Mouse (Mus musculus) frontal cortex, postnatal 36 days (tissue): ENCODE measurements around the gene Mif.

Experiments
- DNase-seq, 2 experiments: peaks; one replicate each; pipeline ENCODE4 v3.0.0; 2022; ENCODE audit warnings: low spot score in 2 of 2

Mif gene

DNA sequence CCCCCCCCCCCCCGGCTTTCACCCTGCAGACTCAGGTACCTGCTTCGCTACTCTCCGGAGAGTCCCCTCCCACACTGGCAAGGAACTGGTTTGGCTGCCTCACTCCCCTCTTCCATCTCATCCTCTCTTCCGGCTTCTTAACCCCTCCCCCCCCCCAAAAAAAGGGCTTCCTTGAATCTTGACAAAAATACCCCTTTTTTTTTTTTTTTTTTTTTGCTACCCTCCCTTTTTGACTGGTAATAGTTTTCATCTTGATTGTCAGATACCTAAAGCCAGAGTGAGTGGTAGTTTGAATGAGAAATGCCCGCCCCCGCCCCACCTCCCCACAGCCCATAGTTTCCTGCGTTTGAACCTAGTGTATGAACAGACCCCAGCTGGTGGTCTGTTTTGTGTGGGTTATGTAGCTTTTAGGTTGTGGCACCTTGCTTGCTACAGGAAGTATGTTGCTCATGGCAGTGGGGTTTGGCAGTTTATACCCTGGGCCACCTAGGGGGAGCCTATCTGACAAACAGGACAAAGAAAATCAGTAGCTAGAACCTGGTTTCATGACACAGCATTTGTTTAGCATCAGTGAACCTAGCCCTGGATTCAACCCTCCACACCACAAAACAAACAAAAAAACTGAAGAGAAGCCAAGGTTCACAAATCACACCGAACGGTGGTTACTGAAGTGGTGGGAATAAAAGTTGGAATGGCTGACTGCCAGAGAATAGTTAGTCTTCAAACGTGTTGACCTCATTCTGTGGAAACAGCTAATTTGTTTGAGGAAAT is 24.1 kb downstream of the Mif start:
- no peak for DNase-seq

DNA sequence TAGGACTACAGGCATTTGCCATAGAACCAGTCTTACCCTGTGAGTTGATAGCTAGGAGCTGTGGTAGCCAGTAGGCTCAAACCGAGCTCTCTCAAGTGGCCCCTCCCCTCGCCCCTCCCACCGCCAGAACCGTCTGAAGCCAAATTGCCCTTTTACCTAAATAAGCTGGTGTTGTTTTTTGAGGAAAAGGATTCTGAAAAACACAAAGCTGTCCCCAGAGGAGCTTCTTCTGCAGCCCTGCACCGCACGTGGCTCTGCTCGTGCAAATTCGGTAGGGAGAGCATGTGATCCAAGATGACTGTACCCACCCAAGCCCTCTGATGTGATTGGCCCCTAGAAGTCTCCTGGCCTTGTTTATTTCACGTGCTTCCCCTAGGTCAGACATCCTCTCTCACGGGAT is 24.7 kb downstream of the Mif start:
- DNase-seq: no peak

DNA sequence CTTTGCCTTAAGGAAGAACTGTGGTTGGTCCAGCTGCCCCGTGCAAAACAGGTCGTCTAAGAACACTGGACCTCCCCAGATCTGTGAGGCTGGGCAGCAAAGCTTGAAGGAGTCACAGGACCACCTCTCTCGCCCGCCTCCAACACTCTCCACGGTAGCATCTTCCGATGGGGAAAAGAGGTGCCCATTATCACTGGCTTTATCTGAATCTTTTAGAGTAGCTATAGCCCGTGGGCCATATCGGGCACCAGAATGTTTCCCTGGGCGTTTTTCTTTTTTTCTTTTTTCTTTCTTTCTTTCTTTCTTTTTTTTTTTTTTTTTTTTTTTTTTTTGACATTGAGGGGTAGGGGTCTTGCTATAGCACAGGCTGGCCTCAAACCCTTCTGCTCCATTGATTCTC is 25.3 kb downstream of the Mif start:
- DNase-seq: no peak

DNA sequence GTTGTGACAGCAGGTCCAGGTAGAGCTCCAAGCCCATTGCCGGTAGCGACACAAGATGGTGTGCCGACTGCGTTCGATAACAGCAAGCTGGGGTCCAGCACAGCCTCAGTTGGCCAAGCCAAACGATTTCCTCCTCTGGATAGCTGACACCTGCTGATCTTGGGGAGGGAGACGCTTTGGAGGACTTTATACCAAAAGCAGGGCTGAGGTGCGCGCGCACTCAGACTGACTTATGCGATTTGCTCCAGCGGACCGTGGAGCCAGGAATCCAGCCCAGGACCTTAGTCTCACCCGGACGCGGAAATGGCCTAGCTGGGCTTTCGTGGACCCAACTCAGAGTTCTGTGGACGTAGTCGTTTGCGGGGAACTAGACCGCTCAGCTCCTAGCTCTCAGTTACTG is 25.8 kb downstream of the Mif start:
- no peak for DNase-seq

DNA sequence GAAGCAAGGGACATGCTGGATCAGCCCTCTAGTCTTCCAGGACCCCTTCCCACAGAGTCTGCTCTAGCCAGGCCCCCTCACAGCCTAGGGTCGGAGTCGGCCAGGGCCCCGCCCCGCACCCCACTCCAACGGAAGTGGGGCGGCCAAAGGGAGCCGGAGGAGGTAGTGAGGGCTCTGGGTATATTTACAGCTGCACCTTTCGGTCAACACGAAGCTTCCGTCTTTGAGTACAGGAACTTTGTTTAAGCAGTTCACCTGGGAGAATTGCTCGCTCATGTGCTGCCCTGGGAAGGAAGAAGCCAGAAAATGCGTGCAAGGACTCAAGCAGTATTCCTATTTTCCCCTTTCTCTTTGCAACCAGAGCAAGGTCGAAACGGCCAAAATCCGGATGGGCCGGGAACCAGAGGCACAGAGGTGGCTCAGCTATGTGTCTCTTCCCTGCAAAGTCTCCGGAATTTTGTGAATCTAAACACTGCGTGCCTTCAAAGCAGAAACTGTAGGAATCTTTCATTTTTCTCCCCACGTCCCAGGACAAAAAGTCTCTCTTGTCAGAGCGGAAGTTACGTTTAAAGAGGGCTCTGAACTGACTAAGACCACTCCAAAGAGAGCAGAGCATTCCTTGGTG is 26.5 kb downstream of the Mif start:
- no peak for DNase-seq

DNA sequence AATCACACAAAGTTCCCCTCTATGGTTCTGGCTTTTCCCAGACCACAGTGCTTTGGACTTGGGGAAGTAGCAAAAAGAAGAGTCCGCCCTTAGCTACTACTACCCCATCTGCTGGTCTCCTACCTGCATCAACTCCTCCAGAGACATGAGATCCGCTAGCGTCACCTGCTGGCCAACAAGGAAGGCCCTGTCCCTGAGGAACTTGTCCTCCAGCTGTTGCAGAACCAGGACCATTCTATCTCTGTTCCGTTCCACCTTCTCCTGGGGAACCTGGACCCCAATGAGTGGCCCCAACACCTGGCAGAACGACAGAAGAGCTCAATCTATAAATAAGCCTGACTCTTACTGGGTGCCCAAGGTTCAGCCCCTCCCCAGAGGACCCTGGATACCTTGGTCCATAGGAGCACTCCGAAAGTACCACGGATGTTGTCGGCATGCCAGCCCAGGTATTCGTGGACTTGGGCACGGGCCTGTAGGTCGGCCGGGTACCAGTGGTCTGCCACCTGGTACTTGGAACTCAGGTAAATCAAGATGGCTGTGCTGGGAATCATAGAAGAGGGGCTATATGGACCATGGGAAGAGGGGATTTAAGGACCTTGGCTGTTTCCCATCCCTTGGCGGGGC is 27.7 kb downstream of the Mif start:
- DNase-seq: peak in 1 of 2 experiments; percentile 60

DNA sequence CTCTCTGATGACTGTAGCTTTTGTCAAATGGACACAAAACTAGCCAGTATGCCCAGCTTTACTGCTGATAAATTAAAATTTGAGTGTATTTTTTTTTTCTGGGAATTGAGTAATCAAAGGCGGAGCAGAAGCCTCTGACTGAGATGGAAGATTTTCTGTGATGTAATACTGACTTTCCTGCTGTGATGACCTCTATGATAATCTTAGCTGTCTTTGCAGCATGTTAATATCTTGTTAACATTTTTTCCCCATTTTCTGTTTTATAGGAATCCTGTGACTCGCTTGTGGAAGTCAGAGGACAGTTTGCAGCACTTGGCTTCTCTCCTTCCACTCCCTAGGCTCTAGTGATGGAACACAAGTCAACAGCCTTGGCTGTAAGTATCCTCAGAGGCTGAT is 29.8 kb downstream of the Mif start:
- DNase-seq: no peak

DNA sequence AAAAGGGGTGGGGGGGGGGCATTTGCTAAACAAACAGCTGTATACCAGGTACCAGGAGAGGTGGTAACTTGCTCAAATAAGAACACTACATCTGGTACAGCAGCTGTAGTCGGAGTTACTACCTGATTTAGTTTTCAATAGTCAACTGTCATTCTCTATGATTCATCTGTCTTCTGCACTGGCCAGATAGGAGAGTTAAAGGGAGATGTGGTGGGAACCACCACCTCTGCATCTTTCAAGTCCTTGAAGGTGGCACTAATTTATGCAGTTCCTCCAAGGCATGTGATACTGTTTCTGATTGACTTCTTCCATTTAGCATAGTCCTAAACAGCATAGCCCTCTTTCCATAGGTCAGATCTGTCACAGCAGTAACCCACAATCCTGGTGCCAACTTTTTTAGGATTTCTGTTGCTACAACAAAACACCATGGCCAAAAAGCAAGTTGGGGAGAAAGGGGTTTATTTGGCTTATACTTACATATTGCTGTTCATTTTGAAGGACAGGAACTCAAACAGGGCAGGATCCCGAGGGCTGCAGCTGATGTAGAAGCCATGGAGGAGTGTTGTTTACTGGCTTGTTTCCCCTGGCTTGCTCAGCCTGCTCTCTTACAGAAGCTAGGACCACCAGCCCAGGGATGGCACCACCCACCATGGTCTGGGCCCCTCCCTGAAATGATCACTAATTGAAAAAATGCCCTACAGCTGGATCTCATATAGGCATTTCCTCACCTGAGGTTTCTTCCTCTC is 30.3 kb downstream of the Mif start:
- no peak for DNase-seq

DNA sequence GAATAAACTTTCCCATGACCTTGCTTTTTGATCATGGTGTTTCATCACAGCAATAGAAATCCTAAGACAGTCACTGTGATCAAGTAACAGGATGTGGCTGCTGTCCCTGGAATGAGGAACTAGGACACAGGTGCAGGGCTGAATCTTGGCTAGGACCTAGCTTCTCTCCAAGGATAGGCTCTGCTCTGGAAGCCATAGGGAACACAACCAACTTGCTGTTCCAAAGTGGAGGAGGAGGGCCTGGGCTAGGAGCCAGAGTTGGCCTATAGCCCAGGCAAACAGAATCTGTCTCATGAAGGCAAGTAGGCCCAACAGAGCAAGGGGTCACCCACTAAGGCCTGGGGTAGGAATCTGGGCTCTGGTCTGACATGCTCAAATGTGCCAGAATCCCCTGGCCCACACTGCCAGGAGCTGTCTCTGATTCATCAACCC is 31.5 kb downstream of the Mif start:
- DNase-seq: peak in 1 of 2 experiments; percentile 50

DNA sequence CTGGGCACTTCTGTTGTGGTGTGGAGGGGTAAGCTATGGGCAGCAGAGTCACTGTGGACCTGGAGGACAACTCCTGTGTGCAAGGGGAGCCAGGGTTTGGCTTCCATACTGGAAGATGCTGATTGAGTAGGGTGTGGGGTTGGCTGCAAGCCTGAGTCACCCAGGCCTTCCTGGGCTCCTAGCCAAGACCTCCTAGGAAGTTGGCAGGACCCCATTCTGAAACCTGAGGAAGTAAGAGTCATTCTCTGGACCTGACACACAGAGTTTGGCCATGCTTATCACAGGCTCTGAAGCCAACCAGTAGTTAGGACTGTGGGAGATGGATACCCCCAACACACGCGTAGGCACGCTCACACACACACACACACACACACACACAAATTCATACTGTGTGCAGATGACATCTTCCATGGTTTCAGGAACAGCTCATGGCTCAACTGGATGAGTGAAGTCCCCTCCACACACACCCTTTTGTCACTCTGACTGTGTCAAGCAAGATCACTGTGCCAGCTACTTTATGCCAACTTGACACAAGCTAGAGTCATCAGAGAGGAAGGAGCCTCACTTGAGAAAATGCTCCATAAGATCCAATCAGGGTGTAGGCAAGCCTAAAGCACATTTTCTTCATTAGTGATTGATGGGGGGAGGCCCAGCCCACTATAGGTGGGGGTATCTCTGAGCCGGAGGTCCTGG is 32.2 kb downstream of the Mif start:
- no peak for DNase-seq

DNA sequence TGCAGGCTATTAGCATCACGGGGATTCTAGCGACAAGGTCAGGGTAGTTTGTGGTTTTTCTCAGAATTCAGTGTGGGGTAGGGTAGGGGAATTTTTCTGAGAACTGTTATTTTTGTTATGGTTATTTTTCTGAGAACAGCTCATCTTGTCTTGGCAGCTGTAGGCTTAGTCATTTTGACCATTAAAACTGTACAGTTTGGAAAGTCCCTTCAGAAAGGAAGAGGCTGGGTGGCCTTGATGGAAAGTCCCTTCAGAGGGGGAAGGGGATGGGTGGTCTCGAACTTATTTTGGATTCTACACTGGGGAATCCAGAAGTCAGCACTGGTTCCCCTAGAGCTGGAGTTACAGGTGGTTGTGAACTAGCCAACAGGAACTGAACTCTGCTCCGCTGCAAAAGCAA is 35.5 kb downstream of the Mif start:
- DNase-seq: no peak

DNA sequence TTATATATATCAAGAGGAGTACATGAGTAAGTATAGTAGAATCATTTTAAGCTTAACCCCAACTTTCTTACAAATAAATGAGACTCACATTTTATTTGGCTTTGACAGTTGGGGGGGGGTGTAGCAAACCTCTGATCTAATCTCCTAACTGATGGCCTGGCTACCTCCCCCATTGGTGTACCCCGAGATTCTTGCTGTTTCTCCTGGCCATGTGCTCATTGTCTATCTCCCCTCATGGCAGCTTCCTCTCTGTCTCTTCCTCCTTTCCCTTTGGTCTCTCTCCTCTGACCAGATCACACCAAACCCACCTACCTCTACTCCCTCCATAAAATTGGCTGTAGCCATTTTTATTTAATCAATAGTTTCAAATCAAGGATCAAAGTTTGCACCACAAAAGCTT is 36.3 kb downstream of the Mif start:
- no peak for DNase-seq

DNA sequence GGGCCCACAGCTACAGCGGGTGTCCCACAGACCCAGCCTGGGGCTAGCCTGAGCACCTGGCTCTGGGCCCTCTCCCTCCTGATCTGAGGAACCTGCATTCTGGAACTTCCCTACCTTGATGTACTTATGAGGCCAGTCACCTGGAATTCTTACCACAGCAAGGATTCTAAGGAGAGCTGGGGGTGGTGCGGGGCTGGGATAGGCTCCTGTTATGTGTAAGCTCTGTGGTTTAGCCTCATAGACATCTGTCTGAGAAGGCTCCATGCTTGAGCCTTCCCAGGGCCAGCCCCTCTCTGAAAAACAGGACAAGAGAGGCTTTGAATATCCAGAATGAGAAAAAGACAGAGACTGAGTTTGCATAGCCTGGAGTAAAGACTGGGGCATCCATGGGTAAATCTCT is 37.6 kb downstream of the Mif start, which contains the start of gene Gstt4:
TSS of gene Gstt4 (minus strand) at position 101 of the 400 bp plus-strand sequence.
- no peak for DNase-seq

DNA sequence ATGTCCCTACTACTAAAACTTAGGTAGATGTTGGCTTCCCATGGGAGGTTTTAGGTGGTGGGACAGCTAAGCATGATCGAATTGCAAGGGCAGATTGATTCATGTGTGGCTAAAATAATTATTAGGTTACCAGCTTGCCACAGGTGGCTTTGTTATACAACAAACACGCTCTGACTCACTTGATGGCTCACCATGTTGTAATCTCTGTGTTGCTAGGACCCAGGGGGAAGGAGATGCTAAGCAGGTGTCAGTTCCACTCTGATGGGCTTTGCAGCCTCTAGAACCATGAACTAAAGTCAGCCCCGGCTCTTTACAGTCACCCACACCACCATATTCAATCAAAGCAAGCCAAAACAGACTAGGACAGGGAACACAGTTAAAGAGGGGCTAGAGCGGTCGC is 40.2 kb downstream of the Mif start:
- DNase-seq: no peak

DNA sequence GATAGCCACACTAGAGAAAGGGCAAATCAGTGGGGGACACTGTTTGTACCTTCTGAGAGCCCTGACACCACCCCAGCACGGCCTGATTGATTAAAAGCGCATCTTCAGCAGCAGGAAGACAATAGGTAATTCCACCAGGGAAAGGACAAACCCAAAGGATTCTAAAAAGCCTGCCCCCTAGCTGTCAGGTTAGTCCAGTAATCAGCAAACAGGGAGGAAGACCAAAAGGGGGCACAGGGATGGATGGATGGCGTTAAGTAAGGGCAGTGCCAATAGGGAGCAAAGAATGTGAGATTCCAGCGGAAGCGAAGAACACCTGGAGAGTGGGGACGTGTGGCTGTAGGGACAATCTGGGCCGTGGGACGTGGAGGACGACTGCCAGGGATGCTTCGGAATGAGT is 41.4 kb downstream of the Mif start:
- DNase-seq: no peak
